Mouse (Mus musculus): ENCODE data around the gene Midn. TPM values are rescaled to one million over a fixed set of nuclear protein-coding genes. Genes with fewer than 3 reads are reported as not detected.

The Midn gene
- polyA plus RNA-seq, 1 experiment from 2014 or later = 39.8 TPM

GRCm38 (mm10) chr10:80187739-80188138 is 39.7 kb downstream of the Midn start:
- no peak overlapping the region for H3K9ac ChIP-seq (replicated peaks; ENCODE audit: low read depth, low read length)
- no peak overlapping the region for H3K4me3 ChIP-seq (ENCODE audit: low read depth, low read length)
- peaks cover 25% of the 10 kb centered on the region for H3K36me3 ChIP-seq (ENCODE audit: control insufficient read depth, insufficient read depth, low read length)
- H3K27me3 ChIP-seq (ENCODE audit: control insufficient read depth, insufficient read depth, low read length) = no peaks in the 10 kb centered on the region
- no peak overlapping the region for H3K4me2 ChIP-seq (ENCODE audit: low read depth, low read length)
- peaks cover 12% of the 10 kb centered on the region for H3K4me1 ChIP-seq (ENCODE audit: control insufficient read depth, insufficient read depth, low read length)
- no peaks in the 10 kb centered on the region for H3K9me3 ChIP-seq (ENCODE audit: control insufficient read depth, low read length)
- ATAC-seq (ENCODE audit: low read depth) = no peak
- no peak overlapping the region for H3K27ac ChIP-seq (ENCODE audit: low read depth, low read length)
- WGBS = 87% methylated on average over 10 of the region's 10 CpGs

DNA sequence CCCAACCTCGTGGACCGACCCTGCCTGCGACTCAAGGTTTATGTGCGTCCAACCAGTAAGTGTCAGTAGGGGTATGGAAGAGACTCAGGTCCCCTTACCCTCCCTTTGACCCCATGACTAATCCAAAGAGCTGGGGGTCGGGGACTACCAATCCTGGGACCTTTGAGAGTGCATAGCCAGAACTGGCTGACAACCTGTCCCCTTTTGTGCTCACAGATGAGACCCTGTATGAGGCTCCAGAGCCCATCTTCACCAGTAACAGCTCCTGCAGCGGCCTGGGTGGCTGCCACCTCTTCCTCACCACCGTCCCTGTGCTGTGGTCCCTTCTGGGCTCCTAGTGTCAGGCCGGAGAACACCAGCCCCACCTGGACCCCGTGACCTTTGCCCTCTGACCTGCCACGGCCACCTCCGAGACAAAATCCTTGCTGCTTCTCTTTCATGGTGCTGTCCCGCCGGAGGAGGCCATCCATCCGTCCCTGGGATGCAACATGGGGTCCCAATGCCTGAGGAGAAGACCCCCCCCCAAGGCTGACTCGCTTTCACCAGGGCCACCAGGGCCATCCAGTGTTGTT is 40.5 kb downstream of the Midn start:
- Histone ChIP-seq H3K4me1 (ENCODE audit: control insufficient read depth, insufficient read depth, low read length) (peaks cover 12% of the 10 kb centered on the region), H3K36me3 (ENCODE audit: control insufficient read depth, insufficient read depth, low read length) (peaks cover 25% of the 10 kb centered on the region), H3K4me3 (ENCODE audit: low read depth, low read length) (no peak overlapping the region), H3K27ac (ENCODE audit: low read depth, low read length) (no peak overlapping the region), H3K9me3 (ENCODE audit: control insufficient read depth, low read length) (no peaks in the 10 kb centered on the region), H3K4me2 (ENCODE audit: low read depth, low read length) (no peak overlapping the region), H3K27me3 (ENCODE audit: control insufficient read depth, insufficient read depth, low read length) (no peaks in the 10 kb centered on the region), H3K9ac (replicated peaks; ENCODE audit: low read depth, low read length) (no peak overlapping the region)
- WGBS = 76% methylated on average over 15 of the region's 15 CpGs
- no peak for ATAC-seq (ENCODE audit: low read depth)

DNA sequence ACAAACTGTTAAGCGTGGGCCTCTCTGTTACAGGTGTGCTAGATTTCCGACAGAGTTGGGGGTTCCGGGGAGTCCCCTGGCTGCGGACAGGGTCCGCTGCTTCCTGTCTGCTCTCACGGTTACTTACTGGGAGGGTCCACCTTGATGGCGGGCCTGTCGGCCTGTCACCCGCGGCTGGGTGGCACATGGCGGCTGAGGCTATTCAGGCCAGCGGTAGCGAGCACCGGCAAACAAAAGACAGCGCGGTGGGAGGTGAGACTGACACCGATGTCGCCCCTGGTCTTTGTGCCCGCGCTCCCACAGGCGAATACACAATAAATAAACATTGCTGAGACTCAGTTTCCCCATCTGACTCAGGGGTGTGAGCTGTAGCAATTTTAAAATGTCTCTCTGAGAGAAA is 41.9 kb downstream of the Midn start:
- Histone ChIP-seq H3K27ac (ENCODE audit: low read depth, low read length) (peak overlapping the region; percentile 72), H3K9ac (replicated peaks; ENCODE audit: low read depth, low read length) (peak overlapping the region; percentile 63; the same call in 1 of the 2 replicates), H3K9me3 (ENCODE audit: control insufficient read depth, low read length) (no peaks in the 10 kb centered on the region), H3K4me3 (ENCODE audit: low read depth, low read length) (peak overlapping the region; percentile 33), H3K4me1 (ENCODE audit: control insufficient read depth, insufficient read depth, low read length) (peaks cover 12% of the 10 kb centered on the region), H3K4me2 (ENCODE audit: low read depth, low read length) (peak overlapping the region; percentile 66), H3K36me3 (ENCODE audit: control insufficient read depth, insufficient read depth, low read length) (peaks cover 22% of the 10 kb centered on the region), H3K27me3 (ENCODE audit: control insufficient read depth, insufficient read depth, low read length) (no peaks in the 10 kb centered on the region)
- ATAC-seq (ENCODE audit: low read depth) = peak; percentile 9; the same call in 1 of the 2 replicates
- 2% methylated on average over 21 of the region's 21 CpGs for WGBS

DNA sequence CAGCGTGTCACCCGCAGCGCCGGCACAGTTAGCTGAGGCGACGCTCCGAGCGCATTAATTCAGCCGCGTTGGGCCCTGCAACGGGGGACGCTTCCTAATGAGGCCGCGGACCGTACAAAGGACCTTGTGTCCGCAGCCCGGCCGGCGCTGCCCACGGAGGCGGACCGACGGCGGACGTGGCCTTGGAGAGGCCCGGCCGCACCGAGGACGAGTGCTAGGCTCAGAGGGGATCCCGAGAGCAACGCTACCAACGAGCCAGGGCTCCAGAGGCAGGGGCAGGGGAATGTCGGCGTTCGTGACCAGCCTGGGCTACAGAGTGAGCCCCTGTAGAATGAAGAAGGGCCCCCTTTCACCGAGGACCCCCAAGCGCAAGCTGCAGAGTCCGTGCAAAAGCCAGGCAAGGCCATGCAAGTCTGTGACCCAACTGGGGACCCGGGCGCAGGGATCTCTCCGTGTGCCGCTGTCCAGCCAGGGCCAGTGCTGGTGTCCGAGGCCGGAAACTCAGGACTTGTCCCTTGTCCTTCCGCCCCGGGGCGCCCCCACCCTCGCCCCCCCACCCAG is 42.5 kb downstream of the Midn start:
- no peaks in the 10 kb centered on the region for H3K9me3 ChIP-seq (ENCODE audit: control insufficient read depth, low read length)
- H3K27me3 ChIP-seq (ENCODE audit: control insufficient read depth, insufficient read depth, low read length) = no peaks in the 10 kb centered on the region
- peak overlapping the region; percentile 66 for H3K4me2 ChIP-seq (ENCODE audit: low read depth, low read length)
- peak overlapping the region; percentile 72 for H3K27ac ChIP-seq (ENCODE audit: low read depth, low read length)
- H3K9ac ChIP-seq (replicated peaks; ENCODE audit: low read depth, low read length) = peak overlapping the region; percentile 63
- peaks cover 12% of the 10 kb centered on the region for H3K4me1 ChIP-seq (ENCODE audit: control insufficient read depth, insufficient read depth, low read length)
- peak; percentile 35 for ATAC-seq (ENCODE audit: low read depth)
- peak overlapping the region; percentile 33 for H3K4me3 ChIP-seq (ENCODE audit: low read depth, low read length)
- H3K36me3 ChIP-seq (ENCODE audit: control insufficient read depth, insufficient read depth, low read length) = peaks cover 22% of the 10 kb centered on the region
- WGBS = under 1% methylated on average over 48 of the region's 48 CpGs

DNA sequence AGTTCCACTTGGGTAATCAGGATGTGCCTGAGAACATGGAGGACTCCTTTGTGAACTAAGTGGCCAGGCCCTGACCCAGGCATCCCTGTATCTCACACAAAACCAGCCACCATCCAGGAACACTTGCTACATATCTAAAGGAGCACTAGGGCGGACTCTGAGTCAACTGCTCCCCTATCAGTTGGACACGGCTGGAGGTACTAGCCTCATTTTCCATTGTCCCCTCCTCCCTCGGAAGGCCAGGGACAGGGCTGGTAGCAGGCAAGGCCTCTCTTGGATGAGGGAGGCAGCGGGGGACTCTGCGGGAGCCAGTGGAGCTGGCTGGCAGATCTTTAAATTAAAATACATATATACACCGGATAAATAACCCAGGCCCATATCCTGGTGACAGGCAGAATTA is 45.9 kb downstream of the Midn start:
- Histone ChIP-seq H3K9me3 (ENCODE audit: control insufficient read depth, low read length) (no peaks in the 10 kb centered on the region), H3K27ac (ENCODE audit: low read depth, low read length) (no peak overlapping the region), H3K36me3 (ENCODE audit: control insufficient read depth, insufficient read depth, low read length) (peaks cover 3% of the 10 kb centered on the region), H3K4me1 (ENCODE audit: control insufficient read depth, insufficient read depth, low read length) (peaks cover 12% of the 10 kb centered on the region), H3K4me2 (ENCODE audit: low read depth, low read length) (no peak overlapping the region), H3K27me3 (ENCODE audit: control insufficient read depth, insufficient read depth, low read length) (no peaks in the 10 kb centered on the region), H3K4me3 (ENCODE audit: low read depth, low read length) (no peak overlapping the region), H3K9ac (replicated peaks; ENCODE audit: low read depth, low read length) (no peak overlapping the region)
- no peak for ATAC-seq (ENCODE audit: low read depth)
- WGBS = 78% methylated on average over 6 of the region's 6 CpGs

GRCm38 (mm10) chr10:80194441-80194840 is 46.4 kb downstream of the Midn start:
- no peak for ATAC-seq (ENCODE audit: low read depth)
- Histone ChIP-seq H3K36me3 (ENCODE audit: control insufficient read depth, insufficient read depth, low read length) (no peaks in the 10 kb centered on the region; the same call in 1 of the 2 replicates), H3K4me2 (ENCODE audit: low read depth, low read length) (no peak overlapping the region), H3K4me1 (ENCODE audit: control insufficient read depth, insufficient read depth, low read length) (peaks cover 12% of the 10 kb centered on the region), H3K9me3 (ENCODE audit: control insufficient read depth, low read length) (no peaks in the 10 kb centered on the region), H3K4me3 (ENCODE audit: low read depth, low read length) (no peak overlapping the region), H3K9ac (replicated peaks; ENCODE audit: low read depth, low read length) (no peak overlapping the region), H3K27me3 (ENCODE audit: control insufficient read depth, insufficient read depth, low read length) (no peaks in the 10 kb centered on the region), H3K27ac (ENCODE audit: low read depth, low read length) (no peak overlapping the region)
- WGBS = 55% methylated on average over 8 of the region's 8 CpGs

GRCm38 (mm10) chr10:80196167-80196566 is 48.1 kb downstream of the Midn start:
- 93% methylated on average over 1 of the region's 1 CpGs for WGBS

DNA sequence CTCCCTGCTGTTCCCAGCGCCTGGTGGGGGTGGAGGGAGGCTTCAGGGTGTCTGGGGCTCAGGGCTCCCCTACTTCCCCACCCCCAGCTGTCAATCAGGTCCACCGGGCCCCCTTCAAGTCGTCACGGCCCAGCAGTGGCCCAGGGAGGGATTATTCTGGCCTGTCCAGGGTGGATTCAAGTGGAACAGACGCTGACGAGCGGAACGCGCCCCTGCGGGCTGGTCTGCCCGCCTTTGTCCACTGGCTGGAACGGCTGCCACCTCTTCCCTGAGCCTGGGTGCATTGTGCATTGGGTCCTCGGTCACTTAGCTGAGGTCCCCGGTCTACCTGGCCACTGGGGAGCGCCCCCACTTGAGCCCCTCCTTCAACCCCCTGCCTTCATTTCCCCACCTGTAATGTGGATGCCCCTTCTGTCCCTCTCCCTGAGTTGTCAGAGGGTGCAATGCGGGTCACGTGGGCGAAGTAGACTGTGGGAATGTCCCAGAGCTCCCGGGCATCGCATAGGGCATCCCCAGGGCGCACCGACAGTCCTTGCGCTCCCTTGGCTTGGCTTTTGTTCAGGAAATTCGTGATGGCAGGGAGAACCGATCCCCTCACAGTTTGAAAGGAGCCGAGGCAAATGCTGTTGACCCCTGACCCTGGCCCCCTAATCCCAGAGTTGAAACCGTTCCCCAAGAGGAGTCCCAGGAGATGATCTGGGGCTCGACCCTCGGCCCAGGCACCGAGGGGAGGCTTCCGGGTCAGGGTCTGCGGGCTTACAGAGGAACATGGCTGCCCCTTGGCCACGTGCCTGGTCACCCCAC is 48.9 kb downstream of the Midn start:
- Histone ChIP-seq H3K27me3 (ENCODE audit: control insufficient read depth, insufficient read depth, low read length) (no peaks in the 10 kb centered on the region), H3K9me3 (ENCODE audit: control insufficient read depth, low read length) (no peaks in the 10 kb centered on the region), H3K9ac (replicated peaks; ENCODE audit: low read depth, low read length) (no peak overlapping the region), H3K4me1 (ENCODE audit: control insufficient read depth, insufficient read depth, low read length) (no peaks in the 10 kb centered on the region), H3K4me3 (ENCODE audit: low read depth, low read length) (no peak overlapping the region), H3K27ac (ENCODE audit: low read depth, low read length) (no peak overlapping the region), H3K4me2 (ENCODE audit: low read depth, low read length) (no peak overlapping the region), H3K36me3 (ENCODE audit: control insufficient read depth, insufficient read depth, low read length) (no peaks in the 10 kb centered on the region)
- WGBS = 64% methylated on average over 33 of the region's 33 CpGs
- no peak for ATAC-seq (ENCODE audit: low read depth)

More at GRCm38 (mm10) chr10:80196167-80196566, 48.1 kb downstream of the Midn start:
- Histone ChIP-seq H3K4me1 (ENCODE audit: control insufficient read depth, insufficient read depth, low read length) (no peaks in the 10 kb centered on the region), H3K4me2 (ENCODE audit: low read depth, low read length) (no peak overlapping the region), H3K36me3 (ENCODE audit: control insufficient read depth, insufficient read depth, low read length) (no peaks in the 10 kb centered on the region), H3K27me3 (ENCODE audit: control insufficient read depth, insufficient read depth, low read length) (no peaks in the 10 kb centered on the region), H3K9ac (replicated peaks; ENCODE audit: low read depth, low read length) (no peak overlapping the region), H3K9me3 (ENCODE audit: control insufficient read depth, low read length) (no peaks in the 10 kb centered on the region), H3K27ac (ENCODE audit: low read depth, low read length) (no peak overlapping the region), H3K4me3 (ENCODE audit: low read depth, low read length) (no peak overlapping the region)
- no peak for ATAC-seq (ENCODE audit: low read depth)

GRCm38 (mm10) chr10:80199440-80200008 is 51.5 kb downstream of the Midn start:
- Histone ChIP-seq H3K9me3 (ENCODE audit: control insufficient read depth, low read length) (no peaks in the 10 kb centered on the region), H3K27ac (ENCODE audit: low read depth, low read length) (no peak overlapping the region), H3K36me3 (ENCODE audit: control insufficient read depth, insufficient read depth, low read length) (no peaks in the 10 kb centered on the region), H3K4me1 (ENCODE audit: control insufficient read depth, insufficient read depth, low read length) (0 out of 2 replicates have a peak, but pooled peaks cover 4% of the 10 kb centered on the region), H3K4me3 (ENCODE audit: low read depth, low read length) (no peak overlapping the region), H3K9ac (replicated peaks; ENCODE audit: low read depth, low read length) (no peak overlapping the region), H3K27me3 (ENCODE audit: control insufficient read depth, insufficient read depth, low read length) (no peaks in the 10 kb centered on the region), H3K4me2 (ENCODE audit: low read depth, low read length) (no peak overlapping the region)
- ATAC-seq (ENCODE audit: low read depth) = peak; percentile 81; the same call in 1 of the 2 replicates
- 50% methylated on average over 3 of the region's 3 CpGs for WGBS

Data from neural tube, embryonic 14.5 days (tissue).